Mouse (Mus musculus) C2C12 (cell line): ENCODE results near the gene Phf21b.

Source experiments
- CEBPB ChIP-seq: IDR thresholded peaks from one replicate; pipeline ENCODE4 v1.6.1; 2011; ENCODE audit warnings: low read depth, mild to moderate bottlenecking, control low read depth, moderate library complexity
- CTCF ChIP-seq: IDR thresholded peaks from one replicate; pipeline ENCODE4 v1.5.1; 2011; ENCODE audit not compliant: control insufficient read depth, insufficient read depth, insufficient read length
- MYOD1 ChIP-seq: IDR thresholded peaks from one replicate; pipeline ENCODE4 v1.6.1; 2011; ENCODE audit warnings: low read depth; ENCODE audit not compliant: control insufficient read depth, insufficient read length
- MYOG ChIP-seq: IDR thresholded peaks from one replicate; pipeline ENCODE4 v1.6.1; 2011; ENCODE audit not compliant: control insufficient read depth, insufficient read length; ENCODE audit errors: extremely low read depth
- USF1 ChIP-seq: IDR thresholded peaks from one replicate; pipeline ENCODE4 v1.6.1; 2011; ENCODE audit warnings: low read depth, mild to moderate bottlenecking, control low read depth, moderate library complexity

- TF ChIP-seq CTCF = no peak
- TF ChIP-seq USF1 = no peak
- TF ChIP-seq CEBPB = no peak
- no peak for TF ChIP-seq MYOD1
- no peak for TF ChIP-seq MYOG
Measured at GRCm38 (mm10) chr15:84762712-84763422, 93.0 kb downstream of the Phf21b start.
